Mouse (Mus musculus): ENCODE data around the gene Slc46a2. TPM values are rescaled to one million over a fixed set of nuclear protein-coding genes. Genes with fewer than 3 reads are reported as not detected.

The Slc46a2 gene
- total RNA-seq (2021) = not detected
- long read RNA-seq = 0 reads

- DNase-seq (ENCODE audit: low spot score in 2 of 2) = no peak
Measured at GRCm38 (mm10) chr4:59914608-59915403, at the start of gene Slc46a2. Slc46a2 (minus strand) TSS chr4:59915056.

DNA sequence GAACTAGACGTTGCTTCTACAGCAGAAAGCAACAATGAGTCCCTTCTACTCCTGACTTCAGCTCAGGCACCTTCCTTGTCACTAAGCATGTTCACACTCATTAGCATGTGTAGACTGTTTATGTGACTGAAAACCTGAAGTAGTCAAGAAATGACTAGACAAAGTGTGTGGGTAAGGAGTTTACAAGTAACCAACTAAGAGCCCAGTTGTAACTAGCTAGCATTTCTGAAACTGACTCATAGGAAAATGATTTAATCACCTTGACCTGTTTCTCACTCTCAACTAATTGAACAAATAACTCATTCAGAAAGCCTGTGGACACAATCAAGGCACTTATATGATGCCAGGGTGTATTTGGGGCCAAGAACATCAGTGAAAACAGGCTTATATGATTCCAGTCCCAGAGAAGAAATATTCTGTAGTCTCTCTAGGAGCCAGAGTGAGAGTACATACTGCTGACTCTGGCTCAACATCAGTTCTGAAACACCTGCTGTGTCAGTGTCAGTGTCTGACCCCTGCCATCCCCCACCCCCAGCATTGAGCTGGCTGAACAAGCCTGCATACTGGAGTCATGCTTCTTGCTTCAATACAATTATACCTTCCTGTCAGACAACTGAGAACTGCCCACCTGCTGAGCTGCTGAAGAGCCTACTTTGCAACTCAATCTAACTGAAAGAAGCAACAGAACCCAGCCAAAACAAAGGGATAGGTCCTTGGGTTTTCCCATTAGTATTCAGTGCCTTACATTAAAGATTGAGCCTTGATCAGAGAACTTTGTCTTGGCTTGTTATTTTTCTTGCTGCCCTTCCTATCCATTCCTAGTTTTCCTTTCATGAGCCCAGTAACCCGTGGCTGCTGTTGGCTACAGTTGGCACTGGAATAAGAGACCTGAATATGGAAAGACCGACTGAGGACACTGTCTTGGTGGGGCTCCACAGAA is 48.8 kb upstream of the Slc46a2 start, which contains the start of gene Mup6:
Gene Mup6 (plus strand): TSS at position 890 of the 940 bp plus-strand sequence.
- DNase-seq (ENCODE audit: low spot score in 2 of 2) = no peak

- no peak for DNase-seq (ENCODE audit: low spot score in 2 of 2)
Measured at GRCm38 (mm10) chr4:59960610-59961009, 45.8 kb upstream of the Slc46a2 start, which contains the start of gene Mup4. Mup4 (minus strand) TSS chr4:59960710.

DNA sequence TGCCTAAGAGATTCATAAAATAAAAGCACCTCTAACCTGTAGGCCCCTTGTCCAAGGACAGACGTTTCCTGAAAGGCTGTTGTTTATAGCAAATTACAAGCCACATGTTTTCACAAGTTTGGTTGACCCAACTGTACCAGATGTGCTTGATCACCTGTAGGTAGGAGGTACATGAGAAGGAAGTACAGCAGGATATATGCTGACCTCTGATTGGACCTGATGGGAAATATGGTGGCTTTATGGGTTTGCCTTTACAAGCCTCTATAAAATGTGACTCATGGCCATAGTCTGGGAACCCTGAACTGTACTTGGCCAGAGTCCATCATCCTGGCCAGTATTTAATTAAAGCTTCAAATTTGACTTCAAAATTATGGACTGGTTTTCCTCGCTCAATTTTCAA is 22.7 kb upstream of the Slc46a2 start:
- no peak for DNase-seq (ENCODE audit: low spot score in 2 of 2)

DNA sequence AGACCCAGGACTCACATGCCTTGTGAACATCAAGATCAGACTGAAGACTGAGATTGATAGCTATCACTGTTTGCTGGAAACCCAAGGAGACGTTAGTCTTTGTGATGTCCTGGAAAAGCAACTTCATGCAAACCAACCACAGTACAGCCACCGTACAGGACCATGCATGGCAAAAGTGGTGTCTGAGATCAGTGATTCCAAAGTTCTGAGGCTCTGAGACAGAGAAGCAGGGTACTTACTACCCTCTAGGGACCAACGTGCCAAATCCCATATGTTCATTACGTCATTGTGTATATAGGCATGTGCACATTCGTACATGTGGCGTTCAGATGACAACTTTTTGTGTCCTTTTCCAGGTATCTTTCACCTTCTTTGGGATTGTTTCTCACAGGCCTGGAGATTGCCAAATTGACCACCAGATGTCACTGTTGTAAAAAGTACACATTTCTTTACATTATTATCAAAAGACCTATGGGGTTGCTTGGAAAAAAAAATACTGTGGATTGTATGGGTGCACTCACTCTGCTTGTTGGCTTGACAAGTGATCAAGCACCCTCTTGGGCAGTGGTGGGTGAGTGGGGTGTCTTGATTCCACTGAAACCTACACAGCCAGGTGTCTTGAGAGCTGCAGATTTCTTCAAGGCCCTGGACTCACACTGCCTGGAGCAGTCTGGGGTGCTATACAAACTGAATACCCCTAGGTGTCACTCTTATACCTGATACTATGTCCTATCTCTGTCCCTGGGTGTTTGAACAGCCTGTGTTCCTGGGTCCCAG is 17.8 kb upstream of the Slc46a2 start:
- DNase-seq (ENCODE audit: low spot score in 2 of 2) = no peak

DNA sequence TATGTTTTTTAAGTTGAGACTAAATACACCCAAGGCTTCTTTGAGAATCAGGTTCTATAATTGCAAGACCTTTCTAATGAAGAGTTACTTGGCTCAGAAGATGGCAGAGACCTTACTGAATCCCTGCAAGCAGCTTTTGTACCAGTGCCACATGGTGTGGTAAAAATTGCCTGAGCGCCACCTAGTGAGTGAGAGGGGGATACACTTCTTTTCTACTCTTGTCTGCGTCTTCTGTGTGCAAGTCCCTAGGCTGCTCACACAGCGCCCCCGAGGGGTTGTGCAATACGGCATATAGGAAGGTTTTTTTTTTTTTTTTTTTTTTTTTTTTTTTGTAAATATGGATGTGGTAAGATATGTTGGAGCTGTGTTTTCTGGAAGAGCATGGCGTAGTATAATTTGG is 13.5 kb upstream of the Slc46a2 start:
- DNase-seq (ENCODE audit: low spot score in 2 of 2) = peak; percentile 70 to 75

- no peak for DNase-seq (ENCODE audit: low spot score in 2 of 2)
Measured at GRCm38 (mm10) chr4:59927666-59928065, 12.8 kb upstream of the Slc46a2 start.

- no peak for DNase-seq (ENCODE audit: low spot score in 2 of 2)
Measured at GRCm38 (mm10) chr4:59925082-59925481, 10.2 kb upstream of the Slc46a2 start.

DNA sequence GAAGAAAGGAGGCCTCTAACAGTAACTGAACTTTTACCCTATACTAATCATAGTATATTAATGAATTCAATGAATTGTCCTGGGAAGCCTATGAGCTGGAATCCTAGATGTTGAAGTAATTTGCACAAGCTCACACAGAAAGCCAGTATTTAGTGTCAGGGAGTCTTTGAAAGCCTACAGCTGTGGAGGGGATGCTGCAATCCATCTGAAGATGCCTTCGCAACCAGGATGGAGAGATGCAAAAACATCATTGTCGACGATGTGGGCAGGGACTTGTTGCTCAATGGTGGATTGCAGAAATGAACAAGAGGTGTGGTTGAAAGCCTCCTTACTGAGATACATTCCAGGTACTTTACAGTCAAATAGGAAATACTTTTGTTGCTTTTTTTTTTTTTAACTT is 3.1 kb upstream of the Slc46a2 start:
- DNase-seq (ENCODE audit: low spot score in 2 of 2) = no peak

GRCm38 (mm10) chr4:59908785-59909184 is 6.1 kb downstream of the Slc46a2 start:
- no peak for DNase-seq (ENCODE audit: low spot score in 2 of 2)

GRCm38 (mm10) chr4:59907657-59908230 is 7.1 kb downstream of the Slc46a2 start:
- DNase-seq (ENCODE audit: low spot score in 2 of 2) = no peak

- DNase-seq (ENCODE audit: low spot score in 2 of 2) = no peak
Measured at GRCm38 (mm10) chr4:59907092-59907491, 7.8 kb downstream of the Slc46a2 start.

GRCm38 (mm10) chr4:59902547-59902946 is 12.3 kb downstream of the Slc46a2 start:
- no peak for DNase-seq (ENCODE audit: low spot score in 2 of 2)

DNA sequence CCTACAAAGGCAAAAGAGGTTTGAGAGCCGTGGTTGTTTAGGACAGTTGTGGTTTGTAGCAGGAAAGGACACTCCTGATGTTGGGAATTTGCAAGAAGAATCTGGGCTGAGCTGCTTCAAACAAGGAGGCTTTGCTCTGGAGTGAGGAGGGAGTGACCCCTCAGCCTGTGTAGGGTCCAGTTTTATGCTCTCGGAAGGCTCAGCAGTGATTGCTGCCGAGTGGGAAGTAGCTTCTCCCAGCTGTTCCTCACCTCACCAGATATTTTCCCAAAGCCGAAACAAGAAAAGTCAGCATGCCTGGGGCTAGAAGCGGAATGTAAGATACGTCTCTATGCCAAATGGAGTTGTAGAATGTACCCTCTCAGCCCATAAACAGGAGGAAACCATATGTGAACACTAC is 13.0 kb downstream of the Slc46a2 start:
- no peak for DNase-seq (ENCODE audit: low spot score in 2 of 2)

- DNase-seq (ENCODE audit: low spot score in 2 of 2) = no peak
Measured at GRCm38 (mm10) chr4:59898521-59898919, 16.3 kb downstream of the Slc46a2 start.

DNA sequence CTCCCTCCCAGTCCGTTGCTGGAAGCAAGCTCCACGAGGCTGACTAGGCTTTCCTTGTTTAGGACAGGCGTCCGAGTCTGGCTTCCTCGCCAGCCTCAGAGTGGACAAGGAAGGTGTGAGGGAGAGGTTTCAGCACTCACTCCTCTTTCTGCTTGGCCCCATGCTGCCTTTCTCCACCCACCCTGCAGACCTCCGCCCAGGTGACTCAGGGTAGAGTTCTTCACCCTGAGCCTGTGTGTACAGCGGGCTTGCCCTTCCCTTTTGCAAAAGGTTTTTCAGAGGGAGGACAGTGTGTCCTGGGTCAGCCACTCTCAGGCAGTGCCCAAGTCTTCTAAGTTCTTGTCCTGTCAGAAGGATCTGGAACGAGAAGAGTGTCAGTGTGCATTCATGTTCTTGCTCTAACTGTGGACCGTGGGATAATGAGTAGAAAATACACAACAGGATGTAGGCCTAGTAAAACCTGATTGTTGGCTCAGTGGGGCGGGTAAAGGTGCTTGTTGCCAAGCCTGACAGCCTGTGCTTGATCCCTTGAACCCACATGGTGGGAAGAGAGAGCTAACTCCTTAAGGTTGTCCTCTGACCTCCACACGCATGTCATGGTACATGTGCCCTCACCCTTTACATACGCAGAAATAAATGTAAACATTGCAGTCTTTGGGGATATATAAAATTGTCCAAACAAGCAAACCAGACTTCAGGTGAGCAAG is 16.9 kb downstream of the Slc46a2 start:
- no peak for DNase-seq (ENCODE audit: low spot score in 2 of 2)

DNA sequence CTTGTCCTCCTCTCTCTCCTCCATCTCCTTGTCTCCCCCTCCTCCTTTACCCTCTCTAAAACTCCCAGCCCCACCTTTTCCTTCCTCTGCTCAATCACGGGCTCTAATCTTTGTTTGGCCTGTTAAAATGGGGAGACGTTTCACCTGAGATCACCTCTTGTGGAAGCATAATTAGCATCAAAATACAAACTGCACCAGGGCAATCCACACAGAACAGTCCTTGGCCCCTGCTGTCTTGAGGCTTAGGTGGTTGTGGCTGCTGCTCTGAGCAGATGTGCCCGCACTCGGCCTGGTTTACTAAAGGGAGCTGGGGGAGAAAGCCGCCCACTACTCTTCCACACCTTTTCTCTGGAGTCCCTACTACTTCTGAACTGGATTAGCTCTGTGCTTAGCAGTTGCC is 18.9 kb downstream of the Slc46a2 start:
- DNase-seq (ENCODE audit: low spot score in 2 of 2) = no peak

GRCm38 (mm10) chr4:59894977-59895575 is 19.8 kb downstream of the Slc46a2 start:
- DNase-seq (ENCODE audit: low spot score in 2 of 2) = no peak

GRCm38 (mm10) chr4:59894415-59894814 is 20.4 kb downstream of the Slc46a2 start:
- DNase-seq (ENCODE audit: low spot score in 2 of 2) = no peak

- DNase-seq (ENCODE audit: low spot score in 2 of 2) = no peak
Measured at GRCm38 (mm10) chr4:59892731-59893130, 22.1 kb downstream of the Slc46a2 start.

All from layer of hippocampus, postnatal 10 days (tissue).